In the genomic region with DNA sequence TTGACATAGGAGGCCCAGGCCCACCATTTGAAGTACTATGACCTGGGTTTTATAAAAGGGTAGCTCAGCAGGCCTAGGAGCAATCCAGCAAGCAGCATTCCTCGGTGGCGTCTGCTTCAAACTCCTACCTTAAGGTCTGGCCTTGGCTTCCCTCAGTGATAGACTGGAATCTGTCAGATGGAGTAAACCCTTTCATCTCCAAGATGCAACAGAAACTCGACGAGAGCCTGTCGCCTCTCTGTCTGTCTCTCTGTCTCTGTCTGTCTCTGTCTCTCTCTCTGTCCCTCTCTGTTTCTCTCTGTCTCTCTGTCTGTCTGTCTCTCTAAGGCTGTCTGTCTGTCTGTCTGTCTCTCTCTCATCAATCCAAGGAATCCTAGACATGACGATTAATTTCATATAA, we compare ENCODE assay signal across 23 mouse cellular contexts. TPM values are rescaled to one million over a fixed set of nuclear protein-coding genes. Genes with fewer than 3 reads are reported as not detected.
"Had no signal": no experiment of that assay in that cellular context is flagged by ENCODE, and none has a peak within 500 bp of the region (broad histone marks: within the 10 kb centered on the region; RNA-seq: fewer than 3 reads in every experiment).

No protein-coding gene starts in this region.

RNA-seq across cellular contexts. Expression of a gene that starts 42.4 kb away (rescaled TPM):
- total RNA-seq: gastrocnemius, adult 2 months; gastrocnemius, postnatal 25 days; gastrocnemius, postnatal 4 days; granulocyte monocyte progenitor cell, adult 5-6 weeks; layer of hippocampus, adult 2 months; layer of hippocampus, postnatal 10 days; layer of hippocampus, postnatal 25 days; left cerebral cortex, adult 2 months; left cerebral cortex, postnatal 36 days; liver, adult 2 months had no signal
- polyA plus RNA-seq: heart, adult 2 months; heart, embryonic 14.5 days; heart, embryonic 16.5 days; hindbrain, embryonic 10.5 days; hindbrain, embryonic 12.5 days; hindbrain, embryonic 14.5 days; hindbrain, embryonic 16.5 days; inflammation-experienced regulatory T-cells, adult 6 months; intestine, embryonic 15.5 days; intestine, postnatal 0 days; kidney, embryonic 16.5 days; limb, embryonic 10.5 days; limb, embryonic 13.5 days; liver, adult 2 months had no signal
